Mouse (Mus musculus) cortical plate, adult 2 months (tissue): ENCODE data around the gene Cdh5.

Experiments used
- CTCF ChIP-seq: fragments of 200-500 bp; IDR thresholded peaks from 2 replicates; pipeline ENCODE4 v1.5.1; 2011; ENCODE audit warnings: mild to moderate bottlenecking, control low read depth, low read length; ENCODE audit not compliant: insufficient read depth; ENCODE audit errors: extremely low read depth
- POLR2A ChIP-seq: fragments of 200-500 bp; IDR thresholded peaks from 2 replicates; pipeline ENCODE4 v1.6.1; 2011; ENCODE audit warnings: mild to moderate bottlenecking, low read length, control low read depth; ENCODE audit not compliant: insufficient read depth; ENCODE audit errors: extremely low read depth

DNA sequence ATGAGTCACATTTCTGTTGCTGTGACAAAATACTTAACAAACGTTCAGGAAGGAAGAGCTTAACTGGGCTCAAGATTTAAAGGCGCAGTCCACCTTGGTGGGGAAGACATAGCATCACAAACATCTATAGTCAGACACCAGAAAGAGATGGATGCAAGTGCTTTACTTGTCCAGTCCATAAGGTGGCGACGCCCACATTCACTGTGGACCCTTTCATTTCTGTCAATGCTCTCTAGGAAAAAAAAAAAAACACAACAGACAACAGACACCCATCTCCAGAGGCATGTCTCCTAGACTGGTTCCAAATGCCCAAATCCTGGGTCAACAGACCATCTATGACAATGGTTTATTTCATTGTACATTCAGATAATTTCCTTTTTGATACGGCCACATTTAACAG, 23.1 kb downstream of the Cdh5 start:
- no peak for TF ChIP-seq CTCF
- no peak for TF ChIP-seq POLR2A
